Mouse (Mus musculus): ENCODE measurements around the gene Atxn2.

The Atxn2 gene

GRCm38 (mm10) chr5:121762949-121763348 lies 51.8 kb downstream of the Atxn2 start:
- DNase-seq (ENCODE audit: low read depth, low spot score): no peak

GRCm38 (mm10) chr5:121765020-121765419 lies 53.9 kb downstream of the Atxn2 start:
- DNase-seq (ENCODE audit: low read depth, low spot score): no peak

GRCm38 (mm10) chr5:121766038-121766773 lies 55.1 kb downstream of the Atxn2 start:
- peak; percentile 57 for DNase-seq (ENCODE audit: low read depth, low spot score)

DNA sequence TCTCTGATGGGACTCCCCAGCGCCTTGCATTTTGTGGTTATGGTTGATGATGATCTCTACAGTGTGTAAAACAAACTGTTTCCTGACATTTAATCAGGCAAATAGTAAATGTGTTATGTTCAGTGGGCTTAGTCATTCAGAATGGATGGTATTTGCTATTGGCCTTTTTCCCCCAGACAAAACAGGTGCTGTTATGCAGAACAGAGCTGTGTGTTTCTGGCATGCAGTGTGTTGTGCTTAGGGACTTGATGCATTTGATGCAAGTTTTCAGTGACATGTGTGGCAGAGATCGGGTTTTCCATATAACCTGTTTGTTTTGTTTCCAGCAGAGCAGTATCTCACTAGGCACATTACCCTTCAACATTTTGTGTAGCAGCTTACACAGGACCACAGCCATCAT lies 56.4 kb downstream of the Atxn2 start:
- no peak for DNase-seq (ENCODE audit: low read depth, low spot score)

GRCm38 (mm10) chr5:121769827-121770226 lies 58.7 kb downstream of the Atxn2 start:
- no peak for DNase-seq (ENCODE audit: low read depth, low spot score)

DNA sequence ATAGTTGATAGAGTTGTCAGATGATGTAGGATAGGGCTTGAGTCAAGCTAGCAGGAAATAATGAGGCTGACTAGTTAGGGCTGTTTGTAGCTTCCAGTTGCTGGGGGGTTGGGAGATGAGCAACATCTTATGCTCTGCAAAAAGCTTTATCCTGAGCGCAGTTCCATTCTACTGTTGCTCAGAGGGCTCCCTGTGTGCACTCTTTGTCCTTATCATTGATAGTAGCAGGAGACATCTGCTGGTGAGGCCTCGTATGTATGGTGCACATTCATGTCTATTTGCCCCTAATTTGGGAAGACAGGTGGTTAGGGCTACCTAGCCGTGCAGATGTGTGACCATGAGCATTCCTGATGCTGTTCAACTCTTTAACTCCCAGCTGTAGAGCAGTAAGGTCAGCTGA lies 60.5 kb downstream of the Atxn2 start:
- no peak for DNase-seq (ENCODE audit: low read depth, low spot score)

GRCm38 (mm10) chr5:121778485-121779119 lies 67.5 kb downstream of the Atxn2 start:
- no peak for DNase-seq (ENCODE audit: low read depth, low spot score)

GRCm38 (mm10) chr5:121780180-121780579 lies 69.0 kb downstream of the Atxn2 start:
- no peak for DNase-seq (ENCODE audit: low read depth, low spot score)

- DNase-seq (ENCODE audit: low read depth, low spot score): no peak
Measured at GRCm38 (mm10) chr5:121782467-121782866, 71.3 kb downstream of the Atxn2 start.

DNA sequence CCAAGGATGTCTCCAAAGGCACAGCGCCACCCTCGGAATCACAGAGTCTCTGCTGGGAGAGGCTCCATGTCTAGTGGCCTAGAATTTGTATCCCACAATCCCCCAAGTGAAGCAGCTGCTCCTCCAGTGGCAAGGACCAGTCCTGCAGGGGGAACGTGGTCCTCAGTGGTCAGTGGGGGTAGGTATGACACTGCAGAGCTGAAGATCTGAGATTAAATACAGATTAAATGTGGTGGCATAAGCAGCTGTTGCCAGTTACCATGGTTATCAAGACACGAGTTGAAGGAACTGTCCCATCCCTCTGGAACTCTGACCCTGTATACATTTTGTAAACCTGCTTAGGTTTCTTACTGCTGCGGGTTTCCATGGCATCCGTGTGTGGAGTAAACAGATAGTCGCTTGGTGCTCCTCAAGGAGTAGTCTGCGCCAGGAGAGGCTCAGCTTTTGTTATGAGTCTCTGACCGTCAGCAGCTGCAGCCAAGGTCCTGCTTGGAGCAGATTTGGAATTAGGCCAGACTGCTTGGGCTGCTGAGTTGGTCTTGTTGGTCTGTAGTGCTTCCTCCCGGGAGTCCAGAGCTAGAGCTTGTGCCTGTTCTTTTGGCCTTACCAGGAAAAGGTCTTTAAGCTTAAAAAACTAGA lies 72.8 kb downstream of the Atxn2 start:
- DNase-seq (ENCODE audit: low read depth, low spot score): peak; percentile 27

- peak; percentile 20 for DNase-seq (ENCODE audit: low read depth, low spot score)
Measured at GRCm38 (mm10) chr5:121791026-121791425, 79.9 kb downstream of the Atxn2 start.

DNA sequence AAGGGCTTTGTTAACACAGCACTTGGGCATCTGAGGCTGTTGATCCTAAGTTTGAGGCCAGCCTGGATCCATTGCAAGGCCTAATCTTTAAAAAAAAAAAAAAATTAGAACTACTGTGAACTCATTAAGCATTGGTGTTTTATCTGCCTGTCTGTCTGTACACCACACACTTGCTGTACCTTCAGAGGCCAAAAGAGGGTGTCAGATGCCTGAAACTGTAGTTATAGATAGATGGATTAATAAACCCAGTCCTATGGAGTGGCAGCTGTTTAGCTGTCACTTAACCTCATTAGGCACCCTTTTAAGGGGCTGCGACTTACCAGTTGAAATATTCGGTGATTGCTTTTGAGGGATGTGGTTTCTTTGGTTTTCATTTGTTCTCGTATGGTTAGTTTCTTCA lies 84.7 kb downstream of the Atxn2 start:
- no peak for DNase-seq (ENCODE audit: low read depth, low spot score)

- no peak for DNase-seq (ENCODE audit: low read depth, low spot score)
Measured at GRCm38 (mm10) chr5:121798447-121798846, 87.3 kb downstream of the Atxn2 start.

- no peak for DNase-seq (ENCODE audit: low read depth, low spot score)
Measured at GRCm38 (mm10) chr5:121807186-121807585, 96.0 kb downstream of the Atxn2 start.

GRCm38 (mm10) chr5:121808202-121808601 lies 97.1 kb downstream of the Atxn2 start:
- no peak for DNase-seq (ENCODE audit: low read depth, low spot score)

GRCm38 (mm10) chr5:121809667-121810224 lies 98.6 kb downstream of the Atxn2 start:
- no peak for DNase-seq (ENCODE audit: low read depth, low spot score)

DNA sequence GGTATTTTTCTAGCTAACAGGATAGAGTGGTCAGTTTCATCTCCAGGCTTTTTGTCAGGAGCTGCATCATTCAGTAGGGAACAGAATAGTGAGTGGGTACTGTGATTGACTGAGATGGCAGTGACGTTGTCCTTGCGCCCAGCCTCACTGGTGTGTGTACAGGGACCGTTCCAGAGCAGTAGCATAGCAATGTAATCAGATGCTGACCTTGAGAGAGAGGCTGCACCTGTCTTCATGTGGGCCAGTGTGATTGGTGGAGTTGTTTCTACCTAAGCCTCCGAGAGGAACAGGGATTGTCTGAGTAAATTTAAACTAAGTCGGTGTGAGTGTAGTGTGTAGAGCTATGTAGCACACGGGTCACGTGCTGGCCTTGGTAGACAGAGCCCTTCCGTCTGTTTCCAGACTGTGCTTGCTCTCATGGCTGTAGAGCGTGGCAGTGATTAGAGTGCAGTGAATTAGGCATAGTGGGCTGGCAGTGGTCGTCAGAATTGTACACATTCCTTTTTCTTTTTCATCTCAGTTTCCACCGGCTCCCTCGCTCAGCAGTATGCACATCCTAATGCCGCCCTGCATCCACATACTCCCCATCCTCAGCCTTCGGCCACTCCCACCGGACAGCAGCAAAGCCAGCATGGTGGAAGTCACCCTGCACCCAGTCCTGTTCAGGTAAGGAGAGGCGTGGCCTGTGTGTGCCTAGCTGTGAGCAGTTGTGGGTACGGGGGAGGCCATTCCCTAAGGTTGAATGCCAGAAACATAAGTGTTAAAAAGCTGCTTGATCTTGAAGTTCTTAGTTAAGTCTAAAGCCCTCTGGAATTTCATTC lies 99.4 kb downstream of the Atxn2 start:
- DNase-seq (ENCODE audit: low read depth, low spot score): no peak

- no peak for DNase-seq (ENCODE audit: low read depth, low spot score)
Measured at GRCm38 (mm10) chr5:121811485-121811931, 100.4 kb downstream of the Atxn2 start.

DNA sequence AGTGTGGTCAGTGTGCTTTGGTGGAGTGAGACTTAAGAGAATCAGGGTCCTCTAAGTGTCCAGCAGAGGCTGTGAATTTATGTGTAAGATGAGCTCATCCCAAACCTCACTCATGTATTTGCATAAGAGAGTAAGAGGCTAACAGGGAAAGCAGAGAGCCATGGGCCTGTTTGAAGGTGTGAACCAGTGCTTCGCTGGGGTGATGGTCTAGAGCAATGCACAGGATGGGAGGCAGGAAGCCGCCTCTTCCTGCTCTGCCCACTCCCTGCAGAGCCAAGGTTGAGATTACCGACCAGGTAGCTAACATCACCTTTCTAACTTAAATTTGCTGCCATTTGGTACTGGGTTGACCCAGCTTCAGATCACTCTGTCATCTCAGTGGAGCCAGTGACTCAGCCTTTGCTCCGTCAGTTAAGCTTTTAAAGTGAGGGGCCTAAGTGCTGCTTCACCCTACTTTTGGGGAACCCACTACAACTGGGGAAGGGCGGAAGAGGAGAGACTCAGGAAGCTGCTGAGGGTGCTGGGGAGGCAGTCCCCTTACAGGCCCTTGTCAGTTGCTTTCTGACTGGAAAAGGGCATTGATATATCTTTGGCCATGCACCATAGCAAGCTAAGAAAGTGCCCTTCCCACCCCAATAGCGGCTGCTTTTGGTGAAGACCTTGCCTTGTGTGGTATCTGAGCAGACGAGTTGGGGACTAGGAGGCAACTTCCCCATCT lies 101.5 kb downstream of the Atxn2 start:
- no peak for DNase-seq (ENCODE audit: low read depth, low spot score)

DNA sequence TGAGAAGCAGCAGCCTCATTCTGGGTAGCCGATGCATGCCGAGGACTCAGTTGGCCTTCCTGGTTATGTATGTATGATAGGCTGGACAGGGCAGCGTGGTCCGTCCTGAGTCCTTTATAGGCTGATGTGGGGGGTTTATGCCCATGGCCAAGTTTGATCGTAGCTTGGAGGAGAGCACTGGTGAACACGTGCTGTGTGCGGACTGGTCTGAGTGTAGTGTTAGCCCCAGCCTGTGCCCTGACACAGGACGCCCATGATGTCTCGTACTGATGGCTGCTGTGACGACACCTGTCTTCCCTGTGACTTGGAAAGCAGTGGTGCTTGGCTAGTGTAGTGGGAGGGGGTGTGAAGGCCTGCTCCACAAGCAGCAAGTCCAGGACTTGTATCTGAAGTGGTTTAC lies 102.6 kb downstream of the Atxn2 start:
- DNase-seq (ENCODE audit: low read depth, low spot score): no peak

DNA sequence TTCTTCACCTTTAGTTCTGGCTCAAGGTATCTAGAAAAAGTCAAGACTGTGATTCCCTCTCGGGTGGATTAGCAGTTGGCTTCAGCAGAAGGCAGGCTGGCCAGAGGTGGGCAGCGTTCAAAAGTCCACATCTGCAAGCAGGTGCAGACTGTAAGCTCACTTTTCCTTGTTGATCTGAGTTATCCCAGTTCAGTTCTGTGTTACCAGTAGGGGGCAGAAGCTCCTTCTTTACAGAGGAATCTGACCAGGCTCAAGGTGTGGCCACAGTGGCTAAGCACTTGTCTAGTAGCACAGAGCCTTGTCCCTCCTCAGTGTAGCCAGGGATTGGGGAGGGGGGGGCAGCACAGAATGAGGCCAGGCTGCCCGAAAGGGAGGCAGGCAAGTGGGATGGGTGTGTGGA lies 103.9 kb downstream of the Atxn2 start:
- DNase-seq (ENCODE audit: low read depth, low spot score): peak; percentile 84
